Mouse (Mus musculus): Measurements from ENCODE around the gene Gpr27. TPM values are rescaled to one million over a fixed set of nuclear protein-coding genes. Genes with fewer than 3 reads are reported as not detected.

Gene Gpr27
- polyA plus RNA-seq, 1 experiment from 2014 or later, result 20.7 TPM

DNA sequence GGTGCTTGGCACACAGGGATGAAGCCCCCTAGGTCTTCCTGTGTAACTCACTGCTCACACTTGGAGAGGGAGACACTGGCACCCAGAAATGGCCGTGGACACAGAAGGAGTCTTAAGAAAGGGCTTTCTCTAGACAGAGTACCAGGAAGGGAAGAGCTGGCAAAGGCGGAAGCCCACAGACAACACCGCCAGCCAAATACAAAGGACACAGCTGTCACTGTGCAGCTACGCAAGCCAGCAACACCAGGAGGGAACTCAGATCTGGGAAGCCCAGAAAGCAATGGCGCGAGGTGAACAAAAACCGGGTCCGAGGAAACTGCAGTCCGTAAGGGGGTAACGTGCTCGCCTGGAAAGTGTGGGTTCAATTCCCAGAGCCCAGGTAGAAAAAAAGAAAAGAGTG is 14.4 kb upstream of the Gpr27 start:
- H3K4me1 ChIP-seq, result no peaks in the 10 kb centered on the region
- H3K36me3 ChIP-seq, result no peaks in the 10 kb centered on the region
- H3K4me3 ChIP-seq (replicated peaks), result no peak overlapping the region
- no peaks in the 10 kb centered on the region for H3K27me3 ChIP-seq (replicated peaks)
- no peak overlapping the region; the same call in 1 of the 2 replicates for H3K4me2 ChIP-seq
- H3K27ac ChIP-seq (replicated peaks), result no peak overlapping the region; the same call in 1 of the 2 replicates
- ATAC-seq (ENCODE audit: low FRiP score), result no peak
- no peaks in the 10 kb centered on the region for H3K9me3 ChIP-seq (replicated peaks)
- WGBS, result 70% methylated on average over 11 of the region's 11 CpGs
- no peak overlapping the region for H3K9ac ChIP-seq (replicated peaks)

DNA sequence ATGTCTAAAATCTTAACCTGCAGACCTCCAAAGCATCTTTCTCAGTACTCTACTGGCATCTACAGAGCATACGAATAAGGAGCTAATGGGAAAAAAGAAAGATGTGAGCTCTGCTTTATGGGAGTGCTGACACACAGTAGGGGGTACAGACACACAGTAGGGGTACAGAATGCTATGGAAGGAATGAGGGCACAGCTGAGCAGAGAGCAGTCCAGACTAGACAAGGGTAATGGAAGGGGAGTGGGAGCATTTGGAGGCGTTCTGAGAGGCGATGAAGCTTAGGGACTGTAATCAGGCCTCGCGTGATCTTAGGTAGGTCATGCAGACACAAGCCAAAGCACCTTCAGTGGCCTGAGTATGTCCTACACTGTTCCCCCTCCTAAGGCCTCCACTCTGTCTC is 8.5 kb upstream of the Gpr27 start:
- Histone ChIP-seq H3K27ac (replicated peaks) (no peak overlapping the region), H3K36me3 (no peaks in the 10 kb centered on the region), H3K9ac (replicated peaks) (no peak overlapping the region), H3K27me3 (replicated peaks) (no peaks in the 10 kb centered on the region), H3K4me3 (replicated peaks) (no peak overlapping the region), H3K4me2 (no peak overlapping the region), H3K4me1 (no peaks in the 10 kb centered on the region), H3K9me3 (replicated peaks) (no peaks in the 10 kb centered on the region)
- no peak for ATAC-seq (ENCODE audit: low FRiP score)
- 96% methylated on average over 5 of the region's 5 CpGs for WGBS

DNA sequence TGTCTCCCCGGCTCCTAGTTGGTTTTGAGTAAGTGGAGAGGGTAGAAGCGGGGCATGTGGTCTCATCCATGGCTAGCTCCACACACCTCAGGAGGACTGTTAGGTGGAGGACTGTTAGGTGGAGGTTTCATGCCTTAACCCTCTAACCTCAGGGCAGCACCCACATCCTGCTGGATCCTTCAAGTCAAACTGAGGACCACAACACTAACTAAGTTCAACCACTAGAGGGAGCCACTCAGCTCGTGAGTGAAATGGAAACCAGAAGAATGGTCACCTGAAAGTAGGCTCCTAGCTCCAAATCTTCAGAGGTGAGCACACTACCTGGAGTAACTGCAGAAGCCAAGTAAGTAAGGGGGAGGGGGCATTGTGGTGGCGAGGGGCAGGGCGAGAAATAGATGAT is 7.6 kb upstream of the Gpr27 start:
- Histone ChIP-seq H3K27me3 (replicated peaks) (peaks cover 8% of the 10 kb centered on the region; the same call in 1 of the 2 replicates), H3K4me3 (replicated peaks) (no peak overlapping the region), H3K9ac (replicated peaks) (no peak overlapping the region), H3K36me3 (no peaks in the 10 kb centered on the region), H3K4me2 (no peak overlapping the region), H3K4me1 (no peaks in the 10 kb centered on the region), H3K27ac (replicated peaks) (no peak overlapping the region), H3K9me3 (replicated peaks) (no peaks in the 10 kb centered on the region)
- WGBS, result 57% methylated on average over 5 of the region's 5 CpGs
- ATAC-seq (ENCODE audit: low FRiP score), result no peak

DNA sequence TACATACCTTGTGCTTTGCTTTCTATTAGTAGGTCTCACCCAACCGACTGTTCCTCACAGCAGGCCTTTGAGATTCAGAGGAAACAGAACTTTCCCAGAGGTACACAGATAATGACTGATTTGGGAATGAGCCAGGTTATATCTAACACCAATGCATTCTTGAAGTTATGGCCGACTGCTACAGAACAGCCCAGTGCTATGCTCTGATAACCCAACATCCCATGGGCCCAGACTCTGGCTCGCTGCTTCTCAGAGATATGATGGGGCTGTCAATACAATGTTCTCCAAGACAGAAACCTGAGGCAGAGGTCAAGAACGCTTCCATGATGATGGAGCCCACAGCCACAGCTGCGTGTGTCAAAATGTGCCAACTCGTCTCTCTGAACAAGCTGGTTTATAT is 4.0 kb upstream of the Gpr27 start:
- Histone ChIP-seq H3K9ac (replicated peaks) (no peak overlapping the region), H3K4me2 (no peak overlapping the region), H3K27ac (replicated peaks) (no peak overlapping the region), H3K36me3 (no peaks in the 10 kb centered on the region), H3K9me3 (replicated peaks) (no peaks in the 10 kb centered on the region), H3K4me1 (peaks cover 17% of the 10 kb centered on the region), H3K4me3 (replicated peaks) (no peak overlapping the region), H3K27me3 (replicated peaks) (peaks cover 19% of the 10 kb centered on the region)
- ATAC-seq (ENCODE audit: low FRiP score), result no peak
- WGBS, result 85% methylated on average over 6 of the region's 6 CpGs

DNA sequence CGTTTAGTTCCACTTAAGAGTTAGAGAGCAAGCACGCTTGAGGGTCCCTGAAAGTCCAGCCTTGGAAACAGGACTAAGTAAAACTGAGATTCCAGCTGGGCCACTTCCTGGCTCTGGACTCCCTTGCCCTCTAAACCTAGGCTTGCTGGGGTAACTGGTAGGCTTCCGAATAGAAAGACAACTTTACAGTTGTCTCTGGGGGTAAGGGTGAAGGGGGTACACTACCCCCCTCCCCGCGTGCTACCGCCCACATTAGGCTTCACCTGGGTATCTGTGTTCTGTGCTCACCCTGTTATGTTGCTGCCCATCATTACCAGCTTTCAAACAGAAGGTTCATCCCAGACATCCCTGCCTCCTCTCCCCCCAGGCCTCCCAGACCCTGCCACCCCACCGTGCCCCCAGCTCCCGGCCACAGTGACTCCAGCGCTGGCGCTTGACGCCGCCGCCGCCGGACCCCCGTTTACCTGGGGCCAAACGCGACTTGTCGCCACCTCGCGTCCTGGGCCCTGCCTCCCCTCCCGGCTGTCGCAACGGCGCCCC is 743 bp upstream of the Gpr27 start:
- Histone ChIP-seq H3K4me2 (peak overlapping the region; percentile 90), H3K9me3 (replicated peaks) (no peaks in the 10 kb centered on the region), H3K4me3 (replicated peaks) (peak overlapping the region; percentile 74), H3K4me1 (peaks cover 42% of the 10 kb centered on the region), H3K27ac (replicated peaks) (peak overlapping the region; percentile 93), H3K27me3 (replicated peaks) (peaks cover 32% of the 10 kb centered on the region), H3K9ac (replicated peaks) (peak overlapping the region; percentile 79), H3K36me3 (no peaks in the 10 kb centered on the region)
- peak; percentile 21; the same call in 1 of the 2 replicates for ATAC-seq (ENCODE audit: low FRiP score)
- WGBS, result 6% methylated on average over 25 of the region's 25 CpGs

DNA sequence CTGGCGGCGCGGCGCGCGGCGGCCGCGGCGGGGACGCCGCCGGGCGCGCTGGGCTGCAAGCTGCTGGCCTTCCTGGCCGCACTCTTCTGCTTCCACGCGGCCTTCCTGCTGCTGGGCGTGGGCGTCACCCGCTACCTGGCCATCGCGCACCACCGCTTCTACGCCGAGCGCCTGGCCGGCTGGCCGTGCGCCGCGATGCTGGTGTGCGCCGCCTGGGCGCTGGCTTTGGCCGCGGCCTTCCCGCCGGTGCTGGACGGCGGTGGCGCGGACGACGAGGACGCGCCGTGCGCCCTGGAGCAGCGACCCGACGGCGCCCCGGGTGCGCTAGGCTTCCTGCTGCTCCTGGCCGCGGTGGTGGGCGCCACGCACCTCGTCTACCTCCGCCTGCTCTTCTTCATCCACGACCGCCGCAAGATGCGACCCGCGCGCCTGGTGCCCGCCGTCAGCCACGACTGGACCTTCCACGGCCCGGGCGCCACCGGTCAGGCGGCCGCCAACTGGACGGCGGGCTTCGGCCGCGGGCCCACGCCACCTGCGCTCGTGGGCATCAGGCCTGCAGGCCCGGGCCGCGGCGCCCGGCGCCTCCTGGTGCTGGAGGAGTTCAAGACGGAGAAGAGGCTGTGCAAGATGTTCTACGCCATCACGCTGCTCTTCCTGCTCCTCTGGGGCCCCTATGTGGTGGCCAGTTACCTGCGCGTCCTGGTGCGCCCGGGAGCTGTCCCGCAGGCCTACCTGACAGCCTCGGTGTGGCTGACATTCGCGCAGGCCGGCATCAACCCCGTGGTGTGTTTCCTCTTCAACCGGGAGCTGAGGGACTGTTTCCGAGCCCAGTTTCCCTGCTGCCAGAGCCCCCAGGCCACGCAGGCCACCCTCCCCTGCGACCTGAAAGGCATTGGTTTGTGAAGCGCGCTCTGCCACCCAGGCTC is 700 bp downstream of the Gpr27 start:
- ATAC-seq (ENCODE audit: low FRiP score), result peak; percentile 23; the same call in 1 of the 2 replicates
- WGBS, result under 1% methylated on average over 105 of the region's 110 CpGs
- Histone ChIP-seq H3K9me3 (replicated peaks) (no peaks in the 10 kb centered on the region), H3K27ac (replicated peaks) (peak overlapping the region; percentile 93), H3K36me3 (no peaks in the 10 kb centered on the region), H3K4me2 (peak overlapping the region; percentile 90), H3K27me3 (replicated peaks) (peaks cover 39% of the 10 kb centered on the region), H3K4me1 (peaks cover 42% of the 10 kb centered on the region), H3K4me3 (replicated peaks) (peak overlapping the region; percentile 74), H3K9ac (replicated peaks) (peak overlapping the region; percentile 79)

DNA sequence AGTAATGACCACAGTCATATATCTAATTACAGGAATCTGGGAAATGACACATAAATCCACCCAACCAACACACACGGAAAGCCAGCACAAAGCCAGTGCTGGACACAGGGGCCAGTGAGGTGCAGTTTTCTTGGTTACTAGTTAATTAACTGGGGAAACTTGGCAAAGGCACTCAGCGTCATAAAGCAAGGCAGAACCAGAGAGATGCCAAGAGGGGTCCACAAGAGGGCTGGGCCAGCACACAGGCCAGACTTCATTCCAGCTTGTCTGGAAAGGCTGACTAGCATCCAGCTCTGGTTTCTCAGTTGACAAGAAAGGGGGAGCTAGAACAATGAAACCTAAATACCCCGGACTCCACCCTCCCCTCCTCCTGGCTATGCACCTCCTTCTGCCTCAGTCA is 8.0 kb downstream of the Gpr27 start:
- Histone ChIP-seq H3K4me1 (peaks cover 11% of the 10 kb centered on the region), H3K4me2 (no peak overlapping the region), H3K9me3 (replicated peaks) (no peaks in the 10 kb centered on the region), H3K27ac (replicated peaks) (no peak overlapping the region), H3K27me3 (replicated peaks) (peaks cover 15% of the 10 kb centered on the region), H3K36me3 (no peaks in the 10 kb centered on the region), H3K4me3 (replicated peaks) (no peak overlapping the region), H3K9ac (replicated peaks) (no peak overlapping the region)
- 39% methylated on average over 3 of the region's 3 CpGs for whole genome bisulfite sequencing
- peak; percentile 53; the same call in 1 of the 2 replicates for ATAC-seq (ENCODE audit: low FRiP score)

DNA sequence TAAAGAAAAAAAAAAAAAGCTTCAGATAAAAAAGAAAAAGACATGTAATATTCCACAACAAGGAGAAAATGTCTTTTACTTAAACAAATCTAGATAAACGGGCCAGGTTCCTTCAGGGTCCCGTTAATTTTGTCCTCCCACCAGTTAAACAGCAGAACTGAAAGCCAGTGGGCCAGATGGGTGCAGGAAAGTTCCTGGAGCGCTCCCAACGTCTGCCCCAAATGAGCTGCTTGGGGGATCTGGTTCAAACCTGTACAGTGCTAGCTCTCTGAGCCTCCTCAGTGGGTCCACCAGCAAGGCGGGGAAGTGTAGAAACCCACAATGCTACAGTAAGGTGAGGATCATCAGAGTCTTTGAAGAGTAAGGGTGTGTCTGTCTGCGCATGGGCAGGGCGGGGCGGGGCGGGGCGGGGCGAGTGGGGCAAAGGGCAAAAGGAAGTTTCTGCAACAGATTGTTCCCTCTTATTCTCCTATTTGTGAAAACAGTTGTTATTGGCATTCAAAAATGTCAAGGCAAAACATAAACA is 19.2 kb downstream of the Gpr27 start:
- Histone ChIP-seq H3K9me3 (replicated peaks) (no peaks in the 10 kb centered on the region), H3K4me3 (replicated peaks) (no peak overlapping the region), H3K9ac (replicated peaks) (no peak overlapping the region), H3K4me1 (no peaks in the 10 kb centered on the region), H3K36me3 (no peaks in the 10 kb centered on the region), H3K27me3 (replicated peaks) (peaks cover 11% of the 10 kb centered on the region; the same call in 1 of the 2 replicates), H3K4me2 (no peak overlapping the region), H3K27ac (replicated peaks) (no peak overlapping the region)
- WGBS, result 82% methylated on average over 11 of the region's 11 CpGs
- no peak for ATAC-seq (ENCODE audit: low FRiP score)

DNA sequence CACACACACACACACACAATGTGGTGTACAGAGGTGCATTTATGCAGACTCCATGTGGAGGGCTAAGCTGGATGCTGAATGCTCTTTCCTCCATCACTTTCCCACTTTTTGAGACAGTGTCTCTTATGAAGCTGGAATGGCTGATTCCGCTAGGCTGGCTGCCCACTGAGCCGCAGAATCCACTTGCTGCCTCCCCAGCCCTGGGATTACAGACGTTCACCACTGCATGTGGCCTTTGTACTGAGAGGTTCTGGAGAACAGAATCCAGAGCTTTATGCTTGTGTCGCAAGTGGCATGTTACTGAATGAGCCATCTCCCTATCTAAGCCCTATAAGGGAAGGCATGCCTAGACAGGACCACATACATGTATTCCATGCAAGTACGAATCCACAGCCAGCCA is 20.8 kb downstream of the Gpr27 start:
- H3K9me3 ChIP-seq (replicated peaks), result no peaks in the 10 kb centered on the region
- no peak overlapping the region for H3K27ac ChIP-seq (replicated peaks)
- ATAC-seq (ENCODE audit: low FRiP score), result no peak
- 84% methylated on average over 5 of the region's 5 CpGs for WGBS
- H3K4me2 ChIP-seq, result no peak overlapping the region
- H3K27me3 ChIP-seq (replicated peaks), result peaks cover 7% of the 10 kb centered on the region; the same call in 1 of the 2 replicates
- H3K9ac ChIP-seq (replicated peaks), result no peak overlapping the region
- H3K4me1 ChIP-seq, result no peaks in the 10 kb centered on the region
- no peaks in the 10 kb centered on the region for H3K36me3 ChIP-seq
- H3K4me3 ChIP-seq (replicated peaks), result no peak overlapping the region

DNA sequence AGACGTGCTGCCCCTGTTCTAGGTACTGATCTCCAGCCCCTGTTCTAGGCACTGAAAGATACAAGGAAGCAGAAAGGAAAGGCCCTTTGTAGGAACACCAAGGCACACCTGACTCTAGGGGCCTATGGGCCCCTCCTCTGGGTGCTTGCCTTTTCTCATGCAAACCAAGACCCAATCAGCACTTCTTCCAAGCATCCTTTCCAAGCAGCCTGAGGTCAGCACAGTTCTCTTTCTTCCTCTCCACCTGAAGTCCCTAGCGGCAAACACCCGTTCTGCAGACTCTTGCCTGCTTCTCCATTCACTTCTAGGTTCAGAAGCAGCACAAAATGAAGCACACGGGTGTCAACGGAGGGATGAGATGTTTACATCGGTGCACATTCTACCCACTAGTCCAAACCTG is 22.7 kb downstream of the Gpr27 start:
- Histone ChIP-seq H3K27me3 (replicated peaks) (peaks cover 4% of the 10 kb centered on the region; the same call in 1 of the 2 replicates), H3K27ac (replicated peaks) (no peak overlapping the region), H3K4me2 (no peak overlapping the region), H3K36me3 (no peaks in the 10 kb centered on the region), H3K4me1 (no peaks in the 10 kb centered on the region), H3K9me3 (replicated peaks) (no peaks in the 10 kb centered on the region), H3K4me3 (replicated peaks) (no peak overlapping the region), H3K9ac (replicated peaks) (no peak overlapping the region)
- 66% methylated on average over 6 of the region's 6 CpGs for WGBS
- ATAC-seq (ENCODE audit: low FRiP score), result no peak

DNA sequence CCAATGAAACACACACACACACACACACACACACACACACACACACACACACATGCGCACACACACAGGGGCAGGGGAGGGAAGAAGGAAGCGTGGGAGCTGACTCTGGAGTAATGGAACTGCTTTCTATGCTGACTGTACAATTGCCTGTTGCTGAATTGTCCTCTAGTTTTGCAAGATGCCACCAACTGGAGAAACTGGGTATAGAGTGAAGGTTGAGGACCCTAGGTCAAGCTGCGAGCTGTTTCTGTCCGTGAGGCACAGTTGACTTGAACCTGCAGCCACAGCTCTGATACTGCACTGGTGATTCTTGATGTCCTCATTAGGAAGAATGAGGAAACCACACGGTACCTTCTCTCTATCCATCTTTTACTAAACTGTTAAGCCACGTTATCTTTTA is 23.4 kb downstream of the Gpr27 start:
- no peak overlapping the region for H3K9ac ChIP-seq (replicated peaks)
- H3K27ac ChIP-seq (replicated peaks), result no peak overlapping the region
- no peaks in the 10 kb centered on the region for H3K36me3 ChIP-seq
- no peak overlapping the region for H3K4me3 ChIP-seq (replicated peaks)
- no peak for ATAC-seq (ENCODE audit: low FRiP score)
- H3K4me1 ChIP-seq, result no peaks in the 10 kb centered on the region
- peaks cover 4% of the 10 kb centered on the region; the same call in 1 of the 2 replicates for H3K27me3 ChIP-seq (replicated peaks)
- 75% methylated on average over 5 of the region's 6 CpGs for WGBS
- H3K4me2 ChIP-seq, result no peak overlapping the region
- H3K9me3 ChIP-seq (replicated peaks), result no peaks in the 10 kb centered on the region

DNA sequence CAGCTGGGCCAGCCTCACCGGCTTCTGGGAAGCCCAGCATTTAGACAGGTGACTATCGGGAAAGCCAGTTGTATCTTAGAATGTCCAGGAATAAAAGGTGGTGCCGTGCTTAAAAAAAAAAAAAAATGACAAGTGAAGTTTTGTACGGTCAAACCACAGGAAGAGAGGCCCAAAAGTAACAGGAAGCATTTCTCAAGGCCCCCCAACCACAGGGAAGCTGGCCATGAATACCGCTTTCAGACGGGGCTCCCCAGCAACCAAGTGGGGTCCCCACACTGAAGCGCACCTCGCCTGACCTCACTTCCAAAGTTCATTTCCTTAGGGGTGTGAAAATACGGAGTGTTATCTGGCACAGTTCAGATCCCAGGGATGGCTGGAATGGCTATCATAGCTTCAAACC is 28.6 kb downstream of the Gpr27 start:
- H3K4me2 ChIP-seq, result no peak overlapping the region
- ATAC-seq (ENCODE audit: low FRiP score), result no peak
- no peaks in the 10 kb centered on the region for H3K9me3 ChIP-seq (replicated peaks)
- 91% methylated on average over 9 of the region's 9 CpGs for WGBS
- peaks cover 6% of the 10 kb centered on the region for H3K4me1 ChIP-seq
- no peak overlapping the region for H3K27ac ChIP-seq (replicated peaks)
- no peaks in the 10 kb centered on the region for H3K36me3 ChIP-seq
- no peak overlapping the region for H3K4me3 ChIP-seq (replicated peaks)
- H3K9ac ChIP-seq (replicated peaks), result no peak overlapping the region
- peaks cover 25% of the 10 kb centered on the region for H3K27me3 ChIP-seq (replicated peaks)

All from neural tube, embryonic 15.5 days (tissue).